Mouse (Mus musculus) small intestine, adult 2 months (tissue): ENCODE results near the gene Slc6a17. TPM values are rescaled to one million over a fixed set of nuclear protein-coding genes. Genes with fewer than 3 reads are reported as not detected.

ENCODE experiments used
- H3K27ac ChIP-seq: fragments of 200-500 bp; 2 replicates; pipeline ENCODE4 v1.5.1; 2012; ENCODE audit warnings: low read depth, low read length, control low read depth, inconsistent platforms; ENCODE audit not compliant: insufficient read depth
- H3K27me3 ChIP-seq: fragments of 200-500 bp; 2 replicates; pipeline ENCODE4 v1.6.1; 2012; ENCODE audit warnings: mild to moderate bottlenecking, moderate library complexity, low read length, inconsistent platforms; ENCODE audit not compliant: control insufficient read depth, insufficient read depth
- H3K36me3 ChIP-seq: fragments of 200-500 bp; 2 replicates; pipeline ENCODE4 v1.6.1; 2012; ENCODE audit warnings: mild to moderate bottlenecking, low read length, control low read depth, inconsistent platforms; ENCODE audit not compliant: control insufficient read depth, insufficient read depth
- H3K4me1 ChIP-seq: fragments of 200-500 bp; 2 replicates; pipeline ENCODE4 v1.6.1; 2012; ENCODE audit warnings: low read length, inconsistent platforms, mixed read lengths; ENCODE audit not compliant: control insufficient read depth, insufficient read depth, insufficient read length
- H3K4me3 ChIP-seq: fragments of 200-500 bp; 2 replicates; pipeline ENCODE4 v1.5.1; 2012; ENCODE audit warnings: low read depth, mild to moderate bottlenecking, control low read depth, inconsistent platforms, low read length, moderate library complexity
- CTCF ChIP-seq: fragments of 200-500 bp; IDR thresholded peaks from 2 replicates; pipeline ENCODE4 v1.5.1; 2012; ENCODE audit warnings: low read depth, mild to moderate bottlenecking, control low read depth, inconsistent platforms, low read length, moderate library complexity, mixed read lengths; ENCODE audit not compliant: insufficient replicate concordance, insufficient read length; ENCODE audit errors: extremely low read depth
- POLR2A ChIP-seq: fragments of 200-500 bp; IDR thresholded peaks from 2 replicates; pipeline ENCODE4 v1.6.1; 2012; ENCODE audit warnings: low read depth, mild to moderate bottlenecking, control low read depth, inconsistent platforms, low read length, moderate library complexity
- WGBS: fragments of 180-500 bp; shearing (Covaris S2); methylation state at CpG from one replicate; pipeline ENCODE4 v1.1.7; 2018; 5-methylcytosine and 5-hydroxymethylcytosine counted together
- polyA plus RNA-seq: library from polyadenylated mRNA; depleted of rRNA; stranded (reverse); fragments of >200 nt; gene quantifications from 2 replicates; pipeline ENCODE4 v1.2.3, GENCODE M21; 2012; rRNA removed

Gene Slc6a17
- 1.6 and 2.5 TPM in 2 replicates for polyA plus RNA-seq

DNA sequence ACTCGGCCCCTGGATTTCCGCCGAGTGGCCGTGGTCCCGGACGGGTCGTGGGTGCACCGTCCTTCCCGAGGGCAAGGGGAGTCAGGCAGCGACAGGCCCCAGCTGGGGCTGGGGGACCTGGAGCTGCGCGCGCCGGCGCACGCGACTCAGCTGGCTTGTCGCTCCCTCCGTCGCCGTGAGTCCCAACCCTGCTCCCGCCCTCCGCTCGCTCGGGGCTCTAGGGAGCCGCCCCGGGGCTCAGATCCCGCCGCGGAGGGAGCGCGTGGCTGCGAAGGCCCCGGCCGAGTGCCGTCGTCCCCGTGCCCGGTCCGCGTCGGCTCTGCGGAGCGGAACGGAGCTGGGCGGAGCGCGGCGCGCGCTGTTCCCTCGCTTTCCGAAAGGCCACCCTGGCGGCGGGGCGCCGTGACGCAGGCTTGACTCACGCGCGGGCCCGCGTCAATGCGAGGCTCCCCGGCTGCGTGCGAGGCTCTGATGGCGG is at the start of gene Slc6a17:
TSS of gene Slc6a17 (minus strand) at position 388 of the 478 bp plus-strand sequence.
- under 1% methylated on average over 65 of the region's 68 CpGs for WGBS
- no peak for TF ChIP-seq POLR2A
- no peak for TF ChIP-seq CTCF
- Histone ChIP-seq H3K27ac (no peak within 1 kb of the TSS), H3K27me3 (peaks cover 21% of the 10 kb centered on the region), H3K36me3 (no peaks in the 10 kb centered on the region), H3K4me3 (peak within 1 kb of the TSS; percentile 49), H3K4me1 (peaks cover 4% of the 10 kb centered on the region; the same call in 1 of the 2 replicates)

DNA sequence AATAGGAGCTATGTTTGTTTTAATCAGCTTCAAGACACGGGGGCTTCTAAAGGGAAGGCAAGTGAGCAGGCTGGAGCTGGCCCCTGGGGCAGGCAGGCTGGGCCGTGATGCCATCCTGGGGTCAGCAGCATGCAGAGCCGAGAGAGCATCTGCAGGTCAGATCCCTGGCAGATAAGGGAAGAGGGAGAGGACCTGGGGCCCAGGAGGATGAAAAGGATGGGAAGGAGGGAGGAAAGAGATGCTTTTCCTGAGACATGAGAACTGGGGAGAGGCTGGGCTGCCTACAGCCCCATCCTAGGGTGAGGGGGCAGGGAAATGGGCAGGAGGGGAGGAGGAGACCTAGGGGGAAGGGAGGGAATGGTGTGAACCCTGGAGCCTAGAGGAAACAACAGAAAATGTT is 47.5 kb upstream of the Slc6a17 start:
- H3K4me3 ChIP-seq = no peak overlapping the region
- H3K27ac ChIP-seq = no peak overlapping the region
- TF ChIP-seq POLR2A (no peak), CTCF (no peak)
- H3K36me3 ChIP-seq = no peaks in the 10 kb centered on the region
- WGBS = 29% methylated on average over 3 of the region's 3 CpGs
- H3K4me1 ChIP-seq = peaks cover 3% of the 10 kb centered on the region; the same call in 1 of the 2 replicates
- H3K27me3 ChIP-seq = no peaks in the 10 kb centered on the region; the same call in 1 of the 2 replicates

GRCm38 (mm10) chr3:107563880-107564279 is 46.1 kb upstream of the Slc6a17 start:
- TF ChIP-seq POLR2A (no peak), CTCF (no peak)
- Histone ChIP-seq H3K27me3 (no peaks in the 10 kb centered on the region; the same call in 1 of the 2 replicates), H3K4me3 (no peak overlapping the region), H3K27ac (no peak overlapping the region), H3K36me3 (no peaks in the 10 kb centered on the region), H3K4me1 (no peaks in the 10 kb centered on the region)
- WGBS = 61% methylated on average over 4 of the region's 4 CpGs

- WGBS = 80% methylated on average over 4 of the region's 4 CpGs
- no peaks in the 10 kb centered on the region; the same call in 1 of the 2 replicates for H3K27me3 ChIP-seq
- TF ChIP-seq CTCF (no peak), POLR2A (no peak)
- no peak overlapping the region for H3K4me3 ChIP-seq
- no peaks in the 10 kb centered on the region for H3K36me3 ChIP-seq
- H3K27ac ChIP-seq = no peak overlapping the region
- no peaks in the 10 kb centered on the region for H3K4me1 ChIP-seq
Measured at GRCm38 (mm10) chr3:107562591-107562990, 44.8 kb upstream of the Slc6a17 start.

DNA sequence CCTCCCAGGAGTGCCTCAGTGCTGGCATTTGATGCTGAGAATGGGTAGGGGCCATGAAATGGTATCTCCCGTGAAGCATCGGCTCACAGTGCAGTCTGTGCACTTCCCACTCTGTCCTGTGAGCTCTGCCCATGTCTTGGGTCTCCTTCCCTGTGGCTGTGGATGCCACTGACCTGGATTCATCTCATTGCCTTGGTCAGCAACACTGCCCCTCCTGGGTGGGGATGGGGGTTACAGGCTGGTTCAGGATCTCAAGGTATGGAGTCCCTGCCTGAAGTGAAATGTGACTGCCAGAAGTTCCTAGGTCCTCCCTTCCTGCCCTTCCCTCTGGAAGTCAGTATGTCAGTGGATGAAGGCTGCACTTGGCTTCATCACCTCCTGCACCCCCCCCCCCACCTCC is 44.3 kb upstream of the Slc6a17 start:
- no peak overlapping the region for H3K4me3 ChIP-seq
- 79% methylated on average over 2 of the region's 2 CpGs for WGBS
- TF ChIP-seq POLR2A = no peak
- TF ChIP-seq CTCF = no peak
- no peaks in the 10 kb centered on the region for H3K4me1 ChIP-seq
- no peaks in the 10 kb centered on the region for H3K36me3 ChIP-seq
- H3K27me3 ChIP-seq = no peaks in the 10 kb centered on the region; the same call in 1 of the 2 replicates
- H3K27ac ChIP-seq = no peak overlapping the region

DNA sequence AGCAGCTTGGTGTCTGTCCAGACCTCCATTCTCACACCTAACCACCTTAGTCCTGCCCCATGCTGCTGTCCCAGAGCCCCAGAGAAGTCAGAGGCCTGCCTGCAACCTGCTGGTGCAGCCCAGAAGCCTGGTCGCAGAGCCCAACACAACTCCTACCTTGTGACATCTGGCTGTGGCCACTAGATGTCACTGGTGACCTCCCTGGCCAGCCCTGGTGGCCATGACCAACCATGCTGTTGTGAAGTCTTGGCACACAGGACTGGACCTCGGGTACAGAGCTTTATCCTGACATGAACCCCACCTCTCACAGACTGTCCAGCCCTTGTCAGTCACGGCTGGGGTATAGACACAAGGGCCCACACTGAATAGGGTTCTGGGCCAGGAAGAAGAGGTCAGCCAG is 41.4 kb upstream of the Slc6a17 start:
- Histone ChIP-seq H3K4me3 (no peak overlapping the region), H3K4me1 (no peaks in the 10 kb centered on the region), H3K36me3 (no peaks in the 10 kb centered on the region), H3K27ac (no peak overlapping the region), H3K27me3 (no peaks in the 10 kb centered on the region)
- 7% methylated on average over 3 of the region's 3 CpGs for WGBS
- TF ChIP-seq POLR2A (no peak), CTCF (peak; percentile 83; the same call in 1 of the 2 replicates)

- H3K27me3 ChIP-seq = no peaks in the 10 kb centered on the region
- H3K4me1 ChIP-seq = no peaks in the 10 kb centered on the region
- no peaks in the 10 kb centered on the region for H3K36me3 ChIP-seq
- TF ChIP-seq POLR2A = no peak
- no peak for TF ChIP-seq CTCF
- H3K4me3 ChIP-seq = no peak overlapping the region
- no peak overlapping the region for H3K27ac ChIP-seq
- WGBS = 32% methylated on average over 3 of the region's 3 CpGs
Measured at GRCm38 (mm10) chr3:107558740-107559139, 40.9 kb upstream of the Slc6a17 start.
